Mouse (Mus musculus) v-Abl transformed pro-B cells (cell line): ENCODE results near the gene Lrmda.

ENCODE experiments used
- in situ Hi-C, 2 experiments: fragments of 400-800 bp; cut with MboI; formaldehyde crosslinking; loops; one replicate each; pipeline ENCODE4 v1.15.1; 2025; ENCODE audit not compliant: unreplicated experiment in 2 of 2

Lrmda gene

DNA sequence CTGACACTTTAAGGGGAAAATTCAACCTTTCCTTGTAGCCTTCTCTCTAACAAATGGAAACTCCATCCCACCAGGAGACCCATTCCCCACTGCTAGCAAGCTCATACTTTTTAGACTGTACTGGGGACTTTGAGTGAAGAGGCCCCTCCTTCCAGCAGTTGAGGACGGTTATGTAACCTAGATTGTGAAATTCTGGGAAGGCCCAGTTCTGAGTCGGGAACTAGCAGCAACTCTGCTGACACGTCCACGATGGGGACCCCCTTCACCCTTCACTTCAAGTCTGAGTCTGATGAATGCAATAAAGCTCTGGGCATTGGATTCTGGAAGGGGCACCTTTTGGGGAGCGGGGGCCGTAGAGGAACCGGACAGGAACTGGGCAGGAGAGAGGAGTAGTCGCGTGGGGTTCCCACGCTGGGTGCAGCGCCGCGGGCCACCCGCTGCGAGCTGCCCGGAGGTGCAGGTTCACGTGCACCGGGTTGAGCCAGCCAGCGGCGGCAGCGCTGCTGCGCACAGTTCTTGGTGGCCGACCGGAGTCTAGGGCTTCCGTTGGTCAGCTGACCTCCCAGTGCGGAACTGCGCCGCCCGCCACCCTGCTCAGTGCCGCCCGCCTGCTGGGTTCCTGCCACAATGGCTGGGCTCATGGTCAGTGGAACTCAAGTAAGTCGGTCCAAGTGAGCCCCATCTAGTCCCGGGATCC is at the start of gene Lrmda:
Gene Lrmda, plus strand, starts transcription at position 461 of the 697 bp plus-strand sequence.
- in situ Hi-C loops = no loop called here

GRCm38 (mm10) chr14:21981462-21981861 is 38.0 kb upstream of the Lrmda start:
- in situ Hi-C loops = no loop called here

- in situ Hi-C loops = no loop called here
These were observed 37.4 kb upstream of the Lrmda start for GRCm38 (mm10) chr14:21982096-21982591.

GRCm38 (mm10) chr14:21982592-21983310 is 36.8 kb upstream of the Lrmda start:
- in situ Hi-C loops = no loop called here

- in situ Hi-C loops = no loop called here
These were observed 36.1 kb upstream of the Lrmda start for GRCm38 (mm10) chr14:21983311-21983949.

- in situ Hi-C loops = no loop called here
These were observed 35.4 kb upstream of the Lrmda start for GRCm38 (mm10) chr14:21983950-21984730.

DNA sequence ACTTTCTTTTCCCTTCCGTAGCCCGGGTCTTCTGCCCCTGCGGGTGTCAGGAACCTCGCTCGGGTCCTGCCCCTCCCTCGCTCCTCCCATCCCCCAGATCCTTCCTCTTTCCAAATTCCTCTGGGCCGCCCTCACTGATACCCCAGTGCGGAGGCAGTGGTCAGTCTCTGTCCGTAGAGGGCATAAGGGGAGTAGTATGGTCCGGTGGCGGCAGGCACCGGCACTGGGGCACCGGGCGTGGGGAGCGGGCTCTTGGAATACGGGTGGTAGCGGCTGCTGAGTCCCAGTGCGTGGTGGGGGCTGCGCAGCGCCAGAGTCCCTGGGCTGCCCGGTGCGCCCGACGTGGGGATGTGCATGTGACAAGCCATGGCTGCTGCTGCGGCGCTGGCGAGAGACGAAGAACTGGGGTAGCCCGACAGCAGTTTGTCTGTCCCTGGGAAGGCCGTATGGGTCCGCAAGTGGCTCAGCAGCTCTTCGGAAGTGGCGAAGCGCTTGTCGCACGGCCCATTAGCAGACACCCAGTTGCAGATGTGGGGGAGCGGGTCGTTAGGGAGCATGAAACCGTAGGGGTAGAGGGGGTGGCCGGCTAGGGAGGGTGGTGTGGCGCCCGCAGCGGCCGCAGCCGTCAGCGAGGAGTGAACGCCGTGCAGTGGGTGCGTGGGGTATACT is 34.6 kb upstream of the Lrmda start:
- in situ Hi-C loops = no loop called here

DNA sequence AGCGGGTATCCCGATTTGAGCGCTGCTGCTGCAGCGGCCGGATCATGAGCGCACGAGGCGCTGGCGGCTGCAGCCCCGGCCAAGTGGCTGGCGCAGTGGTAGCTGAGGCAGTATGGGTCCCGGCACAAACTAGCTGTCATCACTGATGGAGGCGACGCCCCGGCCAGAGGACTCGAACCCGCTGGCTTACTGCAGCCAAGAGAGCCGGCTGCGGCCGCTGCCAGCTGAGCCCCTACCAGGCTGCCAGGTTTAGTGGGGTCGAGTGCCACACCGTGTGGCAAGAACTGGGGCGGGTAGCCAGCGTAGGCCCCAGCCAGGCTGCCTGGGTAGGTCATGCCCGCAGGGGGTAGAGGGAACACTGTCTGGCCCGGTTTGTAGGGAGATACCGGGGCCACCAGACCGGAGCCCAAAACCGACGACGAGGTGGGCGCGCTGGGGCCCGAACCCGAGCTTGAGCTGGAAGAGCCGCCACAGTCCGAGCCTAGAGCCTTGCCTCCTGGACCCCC is 34.0 kb upstream of the Lrmda start:
- in situ Hi-C loops = no loop called here

DNA sequence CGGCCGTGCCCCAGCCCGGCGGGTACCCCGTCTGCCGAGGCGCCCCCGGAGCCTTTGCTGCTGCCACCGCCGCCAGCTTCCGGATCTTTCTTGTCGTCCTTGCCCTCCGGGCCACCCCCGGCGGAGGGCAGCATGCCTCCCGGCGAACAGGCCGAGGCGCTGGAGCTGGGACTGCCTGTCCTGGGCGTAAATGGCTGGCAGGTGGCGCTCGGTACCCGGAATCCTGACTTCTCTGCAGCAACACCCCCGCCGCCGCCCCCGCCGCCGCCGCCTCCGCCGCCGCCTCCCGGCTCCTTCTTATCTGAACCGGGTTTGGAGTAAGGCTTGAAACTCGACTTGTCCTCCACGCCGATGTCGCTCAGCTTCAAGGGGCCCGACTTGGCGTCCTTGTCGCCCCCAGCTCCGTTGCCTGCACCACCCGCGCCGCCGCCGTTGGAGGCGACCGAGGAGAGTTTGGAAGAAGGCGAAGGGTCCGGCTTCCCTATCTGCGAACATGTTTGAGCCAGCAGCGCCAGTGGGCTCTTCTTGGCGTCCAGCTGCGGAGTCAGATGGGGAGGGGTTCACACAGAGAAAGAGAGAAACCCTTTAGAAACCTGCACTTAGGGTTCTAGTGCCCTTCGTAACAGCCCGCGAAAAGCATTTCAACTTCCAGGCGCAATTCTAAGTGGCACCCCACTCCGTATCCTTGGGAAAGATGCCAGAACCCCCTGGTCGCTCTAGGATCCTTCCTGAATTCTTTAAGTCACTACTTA is 33.4 kb upstream of the Lrmda start:
- in situ Hi-C loops = no loop called here

- in situ Hi-C loops = no loop called here
These were observed 32.5 kb upstream of the Lrmda start for GRCm38 (mm10) chr14:21986733-21987659.

DNA sequence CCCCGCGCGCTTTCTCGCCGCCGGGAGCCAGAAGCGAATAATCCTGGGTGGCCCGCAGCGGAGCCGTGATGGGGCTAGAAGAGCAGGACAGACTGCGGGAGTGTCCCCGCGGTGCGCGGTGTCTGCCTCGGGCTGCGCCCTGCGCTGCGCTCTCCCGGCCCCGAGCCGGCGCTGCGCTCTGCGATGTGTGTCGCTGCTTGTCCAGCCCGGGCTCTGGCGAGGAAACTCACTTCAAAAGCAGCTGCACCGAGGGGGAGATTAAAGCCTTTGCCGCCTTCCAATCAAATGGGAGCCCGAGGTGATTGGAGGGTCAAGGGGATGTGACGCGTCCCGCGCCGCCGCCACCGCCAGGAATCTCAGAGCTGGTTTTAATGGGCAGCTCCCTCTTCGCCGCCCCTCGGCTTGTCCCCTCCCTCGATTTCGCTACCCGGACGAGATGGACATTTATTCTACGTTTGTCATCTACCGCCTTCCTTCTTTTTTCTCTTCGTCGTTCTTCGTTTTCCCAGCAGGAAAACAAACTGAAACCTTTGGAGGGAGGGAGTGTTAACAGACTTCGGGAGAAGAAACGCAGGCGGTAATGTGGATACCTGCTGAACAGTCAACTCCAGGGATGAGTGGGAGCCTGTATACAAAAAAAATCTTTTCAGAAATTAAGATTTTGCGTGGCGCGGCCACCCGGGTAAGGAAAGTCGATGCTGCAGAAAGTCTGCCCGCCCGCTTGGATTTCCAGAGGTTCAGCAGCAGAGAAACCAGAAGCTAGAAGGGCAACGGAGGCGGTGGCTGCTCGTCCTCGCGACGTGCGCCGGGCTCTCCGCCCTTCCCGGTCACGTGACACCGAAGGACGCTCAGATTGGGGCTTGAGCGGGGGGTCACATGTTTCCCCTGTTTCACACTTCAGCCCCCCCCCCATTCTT is 31.6 kb upstream of the Lrmda start:
- in situ Hi-C loops = no loop called here

DNA sequence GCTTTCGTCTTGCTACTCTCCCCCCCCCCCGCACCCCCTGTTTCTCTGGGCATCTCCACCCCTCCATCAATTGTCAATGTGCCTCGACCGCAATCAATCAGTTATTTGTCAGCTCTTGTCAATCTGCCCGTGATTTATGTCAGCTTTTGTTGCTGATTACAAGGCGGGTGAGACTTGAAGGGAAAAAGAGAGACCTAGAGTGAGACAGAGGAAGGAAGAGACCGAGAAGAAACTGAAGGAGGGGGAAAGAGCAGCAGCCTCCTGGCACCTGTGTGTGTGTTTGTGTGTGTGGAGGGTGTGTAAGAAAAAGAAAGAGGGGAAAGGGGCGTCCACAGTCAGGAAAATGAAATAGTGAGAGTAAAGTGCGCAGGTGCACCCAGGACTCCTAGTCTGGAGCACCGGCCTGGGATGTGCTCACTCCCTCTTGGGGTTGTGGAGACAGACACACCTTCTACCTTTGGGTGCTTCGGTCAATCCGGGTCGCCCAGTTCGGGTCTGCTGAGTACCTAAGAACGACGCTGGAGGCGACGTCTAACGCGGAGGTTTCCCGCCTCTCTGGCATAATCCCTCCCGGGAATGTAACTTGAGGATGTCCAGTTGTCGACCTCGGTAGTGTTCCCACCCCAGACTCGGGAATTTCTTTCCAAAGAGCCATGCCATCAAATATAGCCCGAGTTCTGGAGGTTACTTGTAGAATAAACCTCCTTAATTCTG is 30.8 kb upstream of the Lrmda start:
- in situ Hi-C loops = no loop called here

DNA sequence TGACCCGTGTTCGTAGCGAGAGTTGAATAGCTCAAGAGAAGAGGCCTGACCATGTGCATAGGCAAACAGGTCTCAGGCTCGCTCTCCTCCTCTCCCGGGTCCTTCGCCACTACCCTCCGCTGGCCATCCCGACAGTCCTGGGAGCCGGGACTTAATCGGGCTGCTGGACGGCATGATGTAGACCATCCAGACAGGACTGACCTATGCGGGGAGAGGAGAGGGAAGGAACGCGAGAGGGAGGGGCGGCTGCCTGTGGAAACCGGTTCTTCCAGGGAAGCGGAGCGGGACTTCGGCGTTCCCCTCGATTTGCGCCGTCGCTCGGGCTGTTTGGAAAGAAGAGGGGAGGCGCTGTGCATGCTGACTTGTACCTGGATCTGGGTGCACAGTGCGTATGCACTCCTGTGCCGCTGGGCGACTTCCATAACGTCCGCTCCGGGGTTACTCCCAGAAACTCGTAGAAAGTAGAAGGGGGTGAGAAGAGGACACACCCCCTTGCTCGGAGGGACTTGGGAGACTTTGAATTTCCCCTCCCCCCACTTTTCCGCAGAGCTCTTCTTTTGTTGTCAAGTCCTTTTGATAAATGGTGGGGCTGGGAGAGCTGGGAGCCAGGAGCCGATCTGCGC is 30.1 kb upstream of the Lrmda start, which contains the start of gene Zfp503:
Gene Zfp503, minus strand, starts transcription at position 311 of the 623 bp plus-strand sequence.
- in situ Hi-C loops = no loop called here

DNA sequence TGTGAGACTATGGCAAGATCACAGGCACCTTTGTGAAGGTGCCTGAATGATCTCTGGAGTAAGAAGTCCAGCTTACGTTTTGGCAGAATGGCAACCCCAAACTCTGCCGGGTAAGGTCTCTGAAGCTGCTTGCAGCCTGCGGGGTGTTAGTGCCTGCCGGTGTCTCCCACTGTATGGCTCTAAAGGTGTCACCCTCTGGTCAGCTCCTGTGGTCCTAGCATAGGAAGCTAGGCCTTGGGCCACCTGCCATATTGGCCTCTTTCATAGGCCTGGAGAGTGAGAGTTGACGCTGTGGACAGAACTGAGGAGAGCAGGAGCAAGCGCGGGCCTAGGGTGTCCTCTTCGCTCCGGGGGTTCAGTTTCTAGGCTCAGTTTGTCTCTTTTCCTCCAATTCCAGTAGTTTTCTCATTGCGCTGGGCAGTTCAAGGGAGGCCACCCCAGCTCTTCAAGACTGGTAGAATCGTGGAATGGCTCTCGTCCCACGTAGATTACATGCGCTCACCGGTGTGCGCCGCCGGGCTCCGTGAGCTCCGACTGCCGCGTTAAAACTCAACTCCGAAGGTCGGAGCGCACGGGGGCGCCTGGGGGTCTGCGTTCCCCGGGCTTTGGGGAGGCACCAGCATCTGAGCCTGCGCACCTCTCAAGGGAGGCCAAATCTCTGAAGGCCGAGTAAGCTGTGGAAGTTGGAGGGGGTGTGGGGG is 29.0 kb upstream of the Lrmda start:
- in situ Hi-C loops = no loop called here

GRCm38 (mm10) chr14:21991251-21991780 is 28.2 kb upstream of the Lrmda start:
- in situ Hi-C loops = no loop called here
